Mouse (Mus musculus) lung, postnatal 0 days (tissue): ENCODE results near the gene Gria3. TPM values are rescaled to one million over a fixed set of nuclear protein-coding genes. Genes with fewer than 3 reads are reported as not detected.

Experiments
- ATAC-seq: fragments of 200-750 bp; cut with Nextera tagmentation; 2 replicates; pipeline ENCODE4 v1.8.0; 2017; ENCODE audit warnings: moderate library complexity
- DNase-seq: peaks from one replicate; pipeline ENCODE4 v3.0.0-alpha.2; 2016; ENCODE audit warnings: low spot score
- H3K27ac ChIP-seq: fragments of 300-500 bp; sonication (generic); 2 replicates; pipeline ENCODE4 v1.5.1; 2014; ENCODE audit warnings: antibody characterized with exemption, mild to moderate bottlenecking, low read length, mixed read lengths
- H3K27me3 ChIP-seq: fragments of 300-500 bp; sonication (generic); replicated peaks from 2 replicates; pipeline ENCODE4 v1.6.1; 2014; ENCODE audit warnings: low read length, mixed read lengths; ENCODE audit not compliant: insufficient read depth
- H3K36me3 ChIP-seq: fragments of 300-500 bp; sonication (generic); 2 replicates; pipeline ENCODE4 v1.6.1; 2014; ENCODE audit warnings: low read length, mixed read lengths; ENCODE audit not compliant: insufficient read depth
- H3K4me1 ChIP-seq: fragments of 300-500 bp; sonication (generic); 2 replicates; pipeline ENCODE4 v1.6.1; 2014; ENCODE audit warnings: antibody characterized with exemption, low read depth, low read length, mixed read lengths; ENCODE audit not compliant: insufficient read depth
- H3K4me2 ChIP-seq: fragments of 300-500 bp; sonication (generic); replicated peaks from 2 replicates; pipeline ENCODE4 v1.6.1; 2014; ENCODE audit warnings: low read depth, mild to moderate bottlenecking, low read length, moderate library complexity, mixed read lengths
- H3K4me3 ChIP-seq: fragments of 300-500 bp; sonication (generic); 2 replicates; pipeline ENCODE4 v1.5.1; 2014; ENCODE audit warnings: low read depth, low read length
- H3K9ac ChIP-seq: fragments of 300-500 bp; sonication (generic); replicated peaks from 2 replicates; pipeline ENCODE4 v1.6.1; 2014; ENCODE audit warnings: low read depth, mild to moderate bottlenecking
- H3K9me3 ChIP-seq: fragments of 300-500 bp; sonication (generic); 2 replicates; pipeline ENCODE4 v1.6.1; 2016; ENCODE audit warnings: low read length, mixed read lengths
- CTCF ChIP-seq: IDR thresholded peaks from 2 replicates; pipeline ENCODE4 v1.5.1; 2016; ENCODE audit warnings: antibody characterized with exemption, mild to moderate bottlenecking
- EP300 ChIP-seq: IDR thresholded peaks from 2 replicates; pipeline ENCODE4 v1.6.1; 2016; ENCODE audit warnings: antibody characterized with exemption, mild to moderate bottlenecking, control low read depth
- WGBS: fragments of 180-500 bp; shearing (Covaris S2); extraction: QIAGEN DNeasy Blood & Tissue Kit; methylation state at CpG from one replicate; pipeline ENCODE4 v1.1.7; 2014; 5-methylcytosine and 5-hydroxymethylcytosine counted together
- microRNA-seq: library from miRNA; unstranded; fragments of <30 nt; microRNA quantifications from one replicate; pipeline ENCODE4, GENCODE M21; 2016
- polyA plus RNA-seq: library from polyadenylated mRNA; unstranded; fragments of >200 nt; fragmentation: Nextera tagmentation; extraction: Ambion mirVana; gene quantifications from 2 replicates; pipeline ENCODE4 v1.2.1, GENCODE M21; 2015

The Gria3 gene
- polyA plus RNA-seq, 1 experiment from 2014 or later, result 3.9 TPM

- DNase-seq (peak; percentile 9), ATAC-seq (peak; percentile 75)
- no peak for TF ChIP-seq EP300
- TF ChIP-seq CTCF, result no peak
- Histone ChIP-seq H3K9ac (no peak overlapping the region), H3K36me3 (no peaks in the 10 kb centered on the region), H3K4me2 (no peak overlapping the region), H3K4me1 (no peaks in the 10 kb centered on the region), H3K4me3 (no peak overlapping the region), H3K27ac (no peak overlapping the region), H3K27me3 (no peaks in the 10 kb centered on the region), H3K9me3 (no peaks in the 10 kb centered on the region)
- WGBS, result 35% methylated on average over 2 of the region's 2 CpGs
Measured at GRCm38 (mm10) chrX:41688869-41689268, 288.2 kb downstream of the Gria3 start.

DNA sequence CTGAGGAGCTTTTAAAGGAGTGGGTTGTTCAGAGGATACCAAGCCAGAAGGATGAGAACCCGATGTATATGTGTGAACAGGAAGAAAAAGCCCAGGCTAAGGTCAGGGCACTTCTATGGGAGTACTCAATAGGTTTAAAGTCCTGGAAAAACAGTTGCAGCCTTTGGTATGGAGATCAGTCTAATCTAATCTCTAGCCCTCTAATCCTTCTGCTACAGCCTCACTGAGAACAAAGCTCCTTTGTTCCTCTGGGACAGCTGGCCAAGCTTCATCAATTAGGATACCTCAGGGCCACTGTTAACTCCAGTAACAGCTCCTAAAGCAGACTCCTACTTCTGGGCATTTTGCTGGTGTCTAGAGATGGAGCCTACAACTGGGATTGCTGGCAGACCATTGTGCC is 291.4 kb downstream of the Gria3 start:
- DNase-seq (no peak), ATAC-seq (no peak)
- H3K4me3 ChIP-seq, result no peak overlapping the region
- no peaks in the 10 kb centered on the region for H3K9me3 ChIP-seq
- no peak overlapping the region for H3K4me2 ChIP-seq
- no peaks in the 10 kb centered on the region for H3K4me1 ChIP-seq
- no peaks in the 10 kb centered on the region for H3K36me3 ChIP-seq
- 37% methylated on average over 1 of the region's 1 CpGs for WGBS
- TF ChIP-seq CTCF, result no peak
- TF ChIP-seq EP300, result no peak
- no peak overlapping the region for H3K9ac ChIP-seq
- H3K27me3 ChIP-seq, result no peaks in the 10 kb centered on the region
- no peak overlapping the region for H3K27ac ChIP-seq

Small RNA genes lying within 50 kb of the gene (microRNA-seq; reads per million reads assigned to microRNA genes)
- gene Gm22413, result not detected
